Mouse (Mus musculus) C2C12 (cell line): Measurements from ENCODE around the gene Aldh3b2. TPM values are rescaled to one million over a fixed set of nuclear protein-coding genes. Genes with fewer than 3 reads are reported as not detected.

Experiments used
- H3K27me3 ChIP-seq: one replicate; pipeline ENCODE4 v1.6.1; 2011; ENCODE audit not compliant: control insufficient read depth, insufficient read depth, insufficient read length
- H3K36me3 ChIP-seq: one replicate; pipeline ENCODE4 v1.6.1; 2011; ENCODE audit not compliant: control insufficient read depth, insufficient read depth
- H3K4me3 ChIP-seq: one replicate; pipeline ENCODE4 v1.5.1; 2011; ENCODE audit warnings: mild to moderate bottlenecking, control low read depth; ENCODE audit not compliant: poor library complexity, insufficient read depth, severe bottlenecking
- H3K79me2 ChIP-seq: one replicate; pipeline ENCODE4 v1.6.1; 2011; ENCODE audit not compliant: control insufficient read depth, insufficient read depth
- H3K79me3 ChIP-seq: one replicate; pipeline ENCODE4 v1.6.1; 2011; ENCODE audit warnings: low read depth, control low read depth
- H3ac ChIP-seq: one replicate; pipeline ENCODE3; 2011; ENCODE audit warnings: low read depth; ENCODE audit not compliant: control insufficient read depth, insufficient read length
- CEBPB ChIP-seq: IDR thresholded peaks from one replicate; pipeline ENCODE4 v1.6.1; 2011; ENCODE audit warnings: low read depth, mild to moderate bottlenecking, control low read depth, moderate library complexity
- CTCF ChIP-seq: IDR thresholded peaks from one replicate; pipeline ENCODE4 v1.5.1; 2011; ENCODE audit not compliant: control insufficient read depth, insufficient read depth, insufficient read length
- FOSL1 ChIP-seq: IDR thresholded peaks from one replicate; pipeline ENCODE4 v1.8.0; 2011; ENCODE audit warnings: mild to moderate bottlenecking, low read length; ENCODE audit not compliant: poor library complexity, insufficient read depth, severe bottlenecking
- MAX ChIP-seq: IDR thresholded peaks from one replicate; pipeline ENCODE4 v1.6.1; 2011; ENCODE audit warnings: mild to moderate bottlenecking, control low read depth
- MYOD1 ChIP-seq: IDR thresholded peaks from one replicate; pipeline ENCODE4 v1.6.1; 2011; ENCODE audit warnings: low read depth; ENCODE audit not compliant: control insufficient read depth, insufficient read length
- MYOG ChIP-seq: IDR thresholded peaks from one replicate; pipeline ENCODE4 v1.6.1; 2011; ENCODE audit not compliant: control insufficient read depth, insufficient read length; ENCODE audit errors: extremely low read depth
- USF1 ChIP-seq: IDR thresholded peaks from one replicate; pipeline ENCODE4 v1.6.1; 2011; ENCODE audit warnings: low read depth, mild to moderate bottlenecking, control low read depth, moderate library complexity
- polyA plus RNA-seq: library from polyadenylated mRNA; unstranded; fragments of >200 nt; fragmentation: generic; extraction: Trizol; gene quantifications from one replicate; pipeline ENCODE4 v1.2.1, GENCODE M21; 2012; ENCODE audit warnings: missing spikeins

Aldh3b2 gene
- polyA plus RNA-seq, 1 experiment = not detected

DNA sequence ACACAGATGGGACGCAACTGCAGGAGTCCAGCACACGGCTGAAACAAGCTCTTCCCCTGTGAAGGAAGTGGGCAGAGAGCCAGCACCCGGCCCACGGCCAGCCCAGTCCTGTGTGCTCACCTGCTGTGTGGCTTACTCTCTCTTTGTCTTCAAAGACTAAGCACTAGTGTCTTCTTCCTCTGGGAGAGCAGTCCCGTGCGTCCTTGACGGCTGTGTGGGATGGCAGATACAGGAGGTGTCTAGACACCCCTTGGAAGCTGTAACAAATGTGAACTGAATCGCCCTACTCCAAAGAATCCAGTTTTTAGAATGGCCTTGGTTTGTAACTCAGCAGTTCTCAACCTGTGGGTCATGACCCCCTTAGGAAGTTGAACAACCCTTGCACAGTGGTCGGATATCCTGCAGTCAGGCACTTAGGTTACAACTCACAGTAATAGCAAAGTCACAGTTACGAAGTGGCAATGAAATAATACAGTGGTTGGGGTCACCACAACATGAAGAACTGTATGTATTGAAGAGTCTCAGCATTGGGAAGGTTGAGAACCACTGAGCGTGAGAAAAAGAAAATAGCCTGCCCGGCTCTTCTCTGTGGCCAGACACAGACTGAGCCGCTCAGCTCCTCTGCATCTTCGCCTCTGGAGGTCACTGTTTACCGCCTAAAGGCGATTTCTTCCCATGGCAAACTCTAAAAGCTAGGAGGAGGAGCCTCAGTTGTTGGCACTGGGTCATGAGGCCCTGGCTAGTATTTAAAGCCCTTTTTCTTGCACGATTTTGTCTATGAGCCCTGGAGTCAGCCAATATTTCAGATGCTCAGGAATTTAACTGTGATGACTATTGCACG is 46.8 kb downstream of the Aldh3b2 start:
- Histone ChIP-seq H3K79me3 (no peaks in the 10 kb centered on the region), H3K36me3 (no peaks in the 10 kb centered on the region), H3K79me2 (no peaks in the 10 kb centered on the region), H3ac (peak overlapping the region; percentile 39), H3K27me3 (no peaks in the 10 kb centered on the region), H3K4me3 (no peak overlapping the region)
- TF ChIP-seq CTCF = peak; percentile 56
- no peak for TF ChIP-seq MYOD1

DNA sequence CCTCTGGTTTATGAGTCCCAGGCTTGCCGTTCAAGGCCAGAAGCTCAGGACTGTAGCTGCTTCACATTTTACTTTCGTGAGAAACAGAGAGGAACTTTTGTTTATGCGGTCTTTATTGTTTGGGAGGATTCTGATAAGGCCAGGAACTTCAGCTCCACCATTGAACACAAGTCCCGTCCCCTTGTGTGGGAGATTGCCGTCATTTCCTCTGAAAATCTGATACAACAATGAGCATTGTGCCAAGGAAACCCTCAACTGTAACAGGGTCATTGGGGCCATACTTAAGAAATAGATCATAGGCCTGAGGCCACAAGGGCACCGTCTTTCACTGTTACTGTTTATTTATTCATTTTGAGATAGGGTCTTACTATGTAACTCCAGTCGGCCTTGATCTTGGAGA is 51.1 kb downstream of the Aldh3b2 start:
- TF ChIP-seq FOSL1 (no peak), MAX (no peak), USF1 (no peak), MYOG (no peak), MYOD1 (no peak), CTCF (no peak), CEBPB (no peak)
- Histone ChIP-seq H3K79me3 (no peaks in the 10 kb centered on the region), H3K79me2 (no peaks in the 10 kb centered on the region), H3ac (no peak overlapping the region), H3K36me3 (no peaks in the 10 kb centered on the region), H3K27me3 (no peaks in the 10 kb centered on the region), H3K4me3 (no peak overlapping the region)

- Histone ChIP-seq H3K27me3 (no peaks in the 10 kb centered on the region), H3K79me2 (no peaks in the 10 kb centered on the region), H3K79me3 (no peaks in the 10 kb centered on the region), H3K36me3 (no peaks in the 10 kb centered on the region), H3ac (no peak overlapping the region), H3K4me3 (no peak overlapping the region)
- TF ChIP-seq CTCF (no peak), USF1 (no peak)
These were observed 55.4 kb downstream of the Aldh3b2 start for GRCm38 (mm10) chr19:4027576-4027975.

Other genes with a start within 250 kb of the Aldh3b2 start
- gene Kmt5b, start 204.9 kb upstream of the Aldh3b2 start, polyA plus RNA-seq = 5.6 TPM
- gene Chka, start 120.6 kb upstream of the Aldh3b2 start, polyA plus RNA-seq = 30.9 TPM
- 61.1 TPM for gene Tcirg1, start 65.2 kb upstream of the Aldh3b2 start, polyA plus RNA-seq
- gene Ndufs8, start 59.6 kb upstream of the Aldh3b2 start, polyA plus RNA-seq = 309 TPM
- 6.9 TPM for gene Aldh3b1, start 42.5 kb upstream of the Aldh3b2 start, polyA plus RNA-seq
- 0.29 TPM for gene Unc93b1, start 37.1 kb upstream of the Aldh3b2 start, polyA plus RNA-seq
- not detected for gene Aldh3b3, start 13.7 kb upstream of the Aldh3b2 start, polyA plus RNA-seq
- 3.5 TPM for gene Acy3, start 14.2 kb downstream of the Aldh3b2 start, polyA plus RNA-seq
- gene Tbx10, start 20.4 kb downstream of the Aldh3b2 start, polyA plus RNA-seq = 0.02 TPM
- gene Nudt8, start 28.3 kb downstream of the Aldh3b2 start, polyA plus RNA-seq = 28.1 TPM
- gene Gm49405, start 28.3 kb downstream of the Aldh3b2 start, polyA plus RNA-seq = 0.28 TPM
- gene Doc2g, start 31.0 kb downstream of the Aldh3b2 start, polyA plus RNA-seq = 0.98 TPM
- 254 TPM for gene Ndufv1, start 40.5 kb downstream of the Aldh3b2 start, polyA plus RNA-seq
- 863 TPM for gene Gstp1, start 65.7 kb downstream of the Aldh3b2 start, polyA plus RNA-seq
- gene Gstp2, start 73.7 kb downstream of the Aldh3b2 start, polyA plus RNA-seq = 7.2 TPM
- 0.09 TPM for gene Gstp3, start 87.2 kb downstream of the Aldh3b2 start, polyA plus RNA-seq
- gene Cabp2, start 109.2 kb downstream of the Aldh3b2 start, polyA plus RNA-seq = not detected
- gene Cdk2ap2, start 124.9 kb downstream of the Aldh3b2 start, polyA plus RNA-seq = 134 TPM
- gene Pitpnm1, start 127.7 kb downstream of the Aldh3b2 start, polyA plus RNA-seq = 43.1 TPM
- 208 TPM for gene Aip, start 153.5 kb downstream of the Aldh3b2 start, polyA plus RNA-seq
- gene Gpr152, start 167.5 kb downstream of the Aldh3b2 start, polyA plus RNA-seq = not detected
- 0.04 TPM for gene Cabp4, start 171.7 kb downstream of the Aldh3b2 start, polyA plus RNA-seq
- 257 TPM for gene Coro1b, start 176.3 kb downstream of the Aldh3b2 start, polyA plus RNA-seq
- gene Ptprcap, start 181.3 kb downstream of the Aldh3b2 start, polyA plus RNA-seq = 5.8 TPM
- gene Rps6kb2, start 191.0 kb downstream of the Aldh3b2 start, polyA plus RNA-seq = 19.7 TPM
- 2.1 TPM for gene Carns1, start 203.2 kb downstream of the Aldh3b2 start, polyA plus RNA-seq
- 0.26 TPM for gene Tbc1d10c, start 219.0 kb downstream of the Aldh3b2 start, polyA plus RNA-seq
- 819 TPM for gene Ppp1ca, start 219.7 kb downstream of the Aldh3b2 start, polyA plus RNA-seq
- 33.3 TPM for gene Rad9a, start 229.3 kb downstream of the Aldh3b2 start, polyA plus RNA-seq
- 24.8 TPM for gene Clcf1, start 241.9 kb downstream of the Aldh3b2 start, polyA plus RNA-seq
- 0.90 TPM for gene AC109138.7, start 242.0 kb downstream of the Aldh3b2 start, polyA plus RNA-seq